Mouse (Mus musculus) T-cell, adult 2 months (primary cell): Measurements from ENCODE around the gene Lce1g.

ENCODE experiments used
- DNase-seq: peaks from one replicate; pipeline ENCODE4 v3.0.0; 2022; ENCODE audit warnings: low spot score

Gene Lce1g

GRCm38 (mm10) chr3:92752238-92752637 is at the start of gene Lce1g:
Gene Lce1g (minus strand): TSS chr3:92752338.
- no peak for DNase-seq

- no peak for DNase-seq
Observed at GRCm38 (mm10) chr3:92790414-92790813, 38.3 kb upstream of the Lce1g start, which contains the start of gene Lce1j. Gene Lce1j (minus strand): TSS chr3:92790514.

GRCm38 (mm10) chr3:92778799-92779198 is 26.7 kb upstream of the Lce1g start, which contains the start of gene Lce1i:
Gene Lce1i (minus strand): TSS chr3:92778899.
- no peak for DNase-seq

- no peak for DNase-seq
Observed at GRCm38 (mm10) chr3:92771573-92771972, 19.4 kb upstream of the Lce1g start.

- no peak for DNase-seq
Observed at GRCm38 (mm10) chr3:92764965-92765364, 12.8 kb upstream of the Lce1g start, which contains the start of gene Lce1h. Gene Lce1h (minus strand): TSS chr3:92765065.

GRCm38 (mm10) chr3:92753197-92753596 is 1.1 kb upstream of the Lce1g start:
- DNase-seq, result no peak

- DNase-seq, result no peak
Observed at GRCm38 (mm10) chr3:92738996-92739395, 13.1 kb downstream of the Lce1g start, which contains the start of gene Gm38119. Gene Gm38119 (minus strand): TSS chr3:92739096.

- no peak for DNase-seq
Observed at GRCm38 (mm10) chr3:92722631-92723030, 29.5 kb downstream of the Lce1g start.

GRCm38 (mm10) chr3:92720250-92720649 is 31.9 kb downstream of the Lce1g start, which contains the start of gene Lce1f:
Gene Lce1f (minus strand): TSS chr3:92720350.
- DNase-seq, result no peak

GRCm38 (mm10) chr3:92715122-92715521 is 37.0 kb downstream of the Lce1g start:
- no peak for DNase-seq

GRCm38 (mm10) chr3:92708974-92709373 is 43.2 kb downstream of the Lce1g start, which contains the start of gene Lce1e:
Gene Lce1e (minus strand): TSS chr3:92709074.
- no peak for DNase-seq
